Mouse (Mus musculus): ENCODE results near the gene Nedd4.

GRCm38 (mm10) chr9:72702075-72702474 is 39.9 kb downstream of the Nedd4 start:
- TF ChIP-seq CTCF (IDR thresholded peaks at IDR 0.05; ENCODE audit: borderline replicate concordance, insufficient read depth, low read length) (no peak), POLR2A (IDR thresholded peaks at IDR 0.05; ENCODE audit: low read depth, low read length) (no peak)
